Mouse (Mus musculus): ENCODE results near the gene Zfp46.

DNA sequence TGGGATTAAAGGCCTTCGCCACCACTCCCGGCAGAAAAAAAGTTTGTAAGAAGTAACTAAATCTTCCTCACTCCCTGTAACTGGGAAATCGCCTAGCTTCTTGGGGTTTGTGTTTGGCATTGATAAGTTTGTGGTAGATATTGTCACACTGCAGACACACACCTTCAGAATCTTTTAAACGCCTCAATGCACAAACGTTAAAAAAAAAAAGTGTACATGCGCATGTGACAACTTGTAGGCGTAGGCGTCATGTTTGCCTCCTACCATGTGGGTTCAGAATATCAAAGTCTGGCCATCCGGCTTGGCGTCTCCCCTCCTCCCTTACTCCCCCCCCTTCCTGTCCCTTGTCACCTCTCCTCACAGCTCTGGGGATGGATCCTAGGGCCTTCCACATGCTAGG, 27.8 kb upstream of the Zfp46 start:
- TF ChIP-seq CTCF (IDR thresholded peaks at IDR 0.05; ENCODE audit: borderline replicate concordance, control insufficient read depth, extremely low read depth, insufficient read depth, low read length, poor library complexity) (no peak), POLR2A (IDR thresholded peaks at IDR 0.05; ENCODE audit: control insufficient read depth, extremely low read depth, insufficient read depth, low read length, poor library complexity) (no peak)
